ENCODE assay signal across 16 mouse cellular contexts in the genomic region with DNA sequence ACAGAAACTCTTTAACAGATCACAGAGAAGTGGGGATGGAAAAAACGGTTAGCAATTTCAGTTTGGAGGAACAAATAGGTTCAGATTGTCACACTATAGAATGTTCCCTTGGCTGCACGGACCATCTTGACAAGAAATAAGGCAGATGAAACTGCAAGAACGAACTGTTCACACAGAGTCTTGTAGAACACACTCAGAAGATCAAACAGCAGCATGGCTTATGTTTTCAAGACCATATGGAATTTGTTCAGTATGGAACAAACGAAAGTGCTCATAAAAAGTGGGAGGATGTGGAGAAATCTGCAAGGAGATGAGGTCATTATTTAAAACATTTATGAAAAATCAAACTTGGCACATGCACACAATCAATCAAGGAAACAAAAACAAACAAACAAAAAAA. TPM values are rescaled to one million over a fixed set of nuclear protein-coding genes. Genes with fewer than 3 reads are reported as not detected.
A peak's percentile ranks its signal among the peaks of the same experiment; 100 is the strongest.
DNase-seq lines count a peak whose midpoint lies in the region; ATAC-seq and TF ChIP-seq lines count a peak whose summit lies in the region.
"Had no signal": no experiment of that assay in that cellular context is flagged by ENCODE, and none has a peak within 500 bp of the region (broad histone marks: within the 10 kb centered on the region; RNA-seq: fewer than 3 reads in every experiment).

No protein-coding gene starts in this region.

- no peaks in the 10 kb centered on the region for H3K27me3 ChIP-seq in heart, embryonic 13.5 days (replicated peaks)
- H3K27me3 ChIP-seq in embryonic facial prominence, embryonic 15.5 days, result no peaks in the 10 kb centered on the region
- no peaks in the 10 kb centered on the region for H3K27me3 ChIP-seq in stomach, embryonic 15.5 days (replicated peaks)
- H3K27me3 ChIP-seq in hindbrain, postnatal 0 days (ENCODE audit: insufficient read depth, low read length), result no peaks in the 10 kb centered on the region
- H3K27me3 ChIP-seq: forebrain, embryonic 15.5 days had no signal

- peak overlapping the region; percentile 60 for H3K27ac ChIP-seq in heart, embryonic 13.5 days (replicated peaks)
- H3K27ac ChIP-seq in layer of hippocampus, adult 2 months, result peak overlapping the region; percentile 70; the same call in 1 of the 2 replicates
- peak overlapping the region; percentile 61 for H3K27ac ChIP-seq in embryonic facial prominence, embryonic 15.5 days (replicated peaks)
- H3K27ac ChIP-seq in stomach, embryonic 15.5 days, result peak overlapping the region; percentile 54
- H3K27ac ChIP-seq in hindbrain, postnatal 0 days, result no peak overlapping the region
- H3K27ac ChIP-seq: forebrain, embryonic 15.5 days had no signal

- TF ChIP-seq CTCF in layer of hippocampus, adult 2 months (conservative IDR thresholded peaks at IDR 0.05), result no peak
- no peak for TF ChIP-seq CTCF in hindbrain, postnatal 0 days (IDR thresholded peaks at IDR 0.05; ENCODE audit: low read depth)

- peaks cover 14% of the 10 kb centered on the region for H3K4me1 ChIP-seq in heart, embryonic 13.5 days
- peaks cover 7% of the 10 kb centered on the region; the same call in 1 of the 2 replicates for H3K4me1 ChIP-seq in embryonic facial prominence, embryonic 15.5 days
- peaks cover 6% of the 10 kb centered on the region; the same call in 1 of the 2 replicates for H3K4me1 ChIP-seq in stomach, embryonic 15.5 days
- H3K4me1 ChIP-seq in hindbrain, postnatal 0 days (ENCODE audit: insufficient read depth, low read length), result no peaks in the 10 kb centered on the region
- H3K4me1 ChIP-seq: forebrain, embryonic 15.5 days had no signal

- no peaks in the 10 kb centered on the region for H3K36me3 ChIP-seq in heart, embryonic 13.5 days
- H3K36me3 ChIP-seq in embryonic facial prominence, embryonic 15.5 days, result no peaks in the 10 kb centered on the region
- H3K36me3 ChIP-seq in stomach, embryonic 15.5 days, result no peaks in the 10 kb centered on the region
- no peaks in the 10 kb centered on the region for H3K36me3 ChIP-seq in hindbrain, postnatal 0 days (ENCODE audit: insufficient read depth, low read length)
- H3K36me3 ChIP-seq: forebrain, embryonic 15.5 days had no signal

- H3K9me3 ChIP-seq in heart, embryonic 13.5 days, result no peaks in the 10 kb centered on the region
- H3K9me3 ChIP-seq in embryonic facial prominence, embryonic 15.5 days (replicated peaks), result no peaks in the 10 kb centered on the region
- no peaks in the 10 kb centered on the region for H3K9me3 ChIP-seq in stomach, embryonic 15.5 days
- H3K9me3 ChIP-seq in hindbrain, postnatal 0 days (ENCODE audit: low read length), result no peaks in the 10 kb centered on the region
- H3K9me3 ChIP-seq: forebrain, embryonic 15.5 days had no signal

- H3K9ac ChIP-seq in heart, embryonic 13.5 days, result 0 out of 2 replicates have a peak overlapping the region, but pooled peaks have one; percentile 19
- H3K9ac ChIP-seq in embryonic facial prominence, embryonic 15.5 days, result no peak overlapping the region
- H3K9ac ChIP-seq in stomach, embryonic 15.5 days, result no peak overlapping the region
- no peak overlapping the region for H3K9ac ChIP-seq in hindbrain, postnatal 0 days (replicated peaks; ENCODE audit: low read length)
- H3K9ac ChIP-seq: forebrain, embryonic 15.5 days; lung, embryonic 14.5 days had no signal

- H3K4me3 ChIP-seq in heart, embryonic 13.5 days, result no peak overlapping the region
- H3K4me3 ChIP-seq in layer of hippocampus, adult 2 months, result no peak overlapping the region
- no peak overlapping the region for H3K4me3 ChIP-seq in embryonic facial prominence, embryonic 15.5 days (replicated peaks)
- H3K4me3 ChIP-seq in stomach, embryonic 15.5 days (replicated peaks), result no peak overlapping the region
- no peak overlapping the region for H3K4me3 ChIP-seq in hindbrain, postnatal 0 days (ENCODE audit: low read length)
- H3K4me3 ChIP-seq: forebrain, embryonic 15.5 days had no signal

- DNase-seq in heart, adult 9 months (ENCODE audit: low spot score in 2 of 2), result no peak
- DNase-seq in layer of hippocampus, adult 2 months (ENCODE audit: low spot score in 2 of 2), result peak in 1 of 2 experiments; percentile 24
- no peak for DNase-seq in layer of hippocampus, adult 9-10 months (ENCODE audit: low spot score)
- DNase-seq in hindbrain, postnatal 0 days (ENCODE audit: low spot score), result no peak
- DNase-seq: adrenal gland, adult 2 months; cerebellum, adult 11-12 months; gastrocnemius, postnatal 10 days; kidney, postnatal 10 days; lung, embryonic 14.5 days; midbrain, embryonic 14.5 days had no signal

- ATAC-seq in heart, embryonic 13.5 days (ENCODE audit: extremely low read depth, insufficient number of reproducible peaks, low FRiP score, low TSS enrichment), result no peak
- ATAC-seq in embryonic facial prominence, embryonic 15.5 days (ENCODE audit: insufficient number of reproducible peaks, low FRiP score, low TSS enrichment, low read depth), result no peak
- ATAC-seq in stomach, embryonic 15.5 days (ENCODE audit: insufficient read depth, low FRiP score, low read depth), result no peak
- no peak for ATAC-seq in hindbrain, postnatal 0 days
- ATAC-seq: forebrain, embryonic 15.5 days; hindbrain, embryonic 16.5 days had no signal

- 49% methylated on average over 4 of the region's 4 CpGs for WGBS in heart, embryonic 13.5 days
- 24% methylated on average over 4 of the region's 4 CpGs for WGBS in embryonic facial prominence, embryonic 15.5 days
- WGBS in stomach, embryonic 15.5 days, result 31% methylated on average over 4 of the region's 4 CpGs
- WGBS in hindbrain, postnatal 0 days, result 68% methylated on average over 4 of the region's 4 CpGs

- H3K4me2 ChIP-seq in heart, embryonic 13.5 days, result no peak overlapping the region
- H3K4me2 ChIP-seq in embryonic facial prominence, embryonic 15.5 days (replicated peaks), result no peak overlapping the region
- H3K4me2 ChIP-seq in stomach, embryonic 15.5 days, result no peak overlapping the region
- H3K4me2 ChIP-seq in hindbrain, postnatal 0 days (ENCODE audit: low read depth, low read length), result no peak overlapping the region
- H3K4me2 ChIP-seq: forebrain, embryonic 15.5 days; liver, embryonic 11.5 days; lung, embryonic 14.5 days had no signal

RNA-seq across cellular contexts. Expression of gene Ptn, which starts 58.2 kb away (rescaled TPM):
- 328 and 358 TPM in 2 replicates for polyA plus RNA-seq in heart, embryonic 13.5 days (2015; fragmentation: Nextera tagmentation; extraction: Ambion mirVana)
- 100 to 1,000 TPM; 217 to 220 TPM for total RNA-seq in layer of hippocampus, adult 2 months (2021)
- 604 and 631 TPM in 2 replicates for polyA plus RNA-seq in embryonic facial prominence, embryonic 15.5 days (2015; fragmentation: Nextera tagmentation; extraction: Ambion mirVana)
- polyA plus RNA-seq in stomach, embryonic 15.5 days (2015; fragmentation: Nextera tagmentation; extraction: Ambion mirVana), result 390 and 437 TPM in 2 replicates
- 396 and 403 TPM in 2 replicates for total RNA-seq in hindbrain, postnatal 0 days (2014; rRNA removed)
- polyA plus RNA-seq in hindbrain, postnatal 0 days (2015; fragmentation: Nextera tagmentation; extraction: Ambion mirVana), result 1,251 and 1,433 TPM in 2 replicates
